17 mouse cellular contexts compared by ENCODE assay signal in genomic region chr4:47912259-47912658, GRCm38 (mm10).
DNase-seq lines count a peak whose midpoint lies in the region; ATAC-seq and TF ChIP-seq lines count a peak whose summit lies in the region.
"Had no signal": no experiment of that assay in that cellular context is flagged by ENCODE, and none has a peak within 500 bp of the region (broad histone marks: within the 10 kb centered on the region; RNA-seq: fewer than 3 reads in every experiment).

No protein-coding gene starts in this region.

- 0 out of 2 replicates have a peak, but pooled peaks have one; percentile 12 for TF ChIP-seq CTCF in cerebellum, adult 2 months (IDR thresholded peaks at IDR 0.05; ENCODE audit: borderline replicate concordance, insufficient read depth, low read depth, low read length)
- peak; percentile 29; the same call in 1 of the 2 replicates for TF ChIP-seq CTCF in kidney, postnatal 0 days (IDR thresholded peaks at IDR 0.05; ENCODE audit: low read depth)
- TF ChIP-seq CTCF in E14TG2a.4 (conservative IDR thresholded peaks at IDR 0.05; ENCODE audit: low read length), result peak; percentile 35

- H3K4me1 ChIP-seq in cerebellum, adult 2 months (ENCODE audit: control insufficient read depth, insufficient read depth, low read length), result no peaks in the 10 kb centered on the region
- H3K4me1 ChIP-seq in kidney, postnatal 0 days (replicated peaks; ENCODE audit: insufficient read depth, low read length), result no peaks in the 10 kb centered on the region
- no peaks in the 10 kb centered on the region for H3K4me1 ChIP-seq in kidney, embryonic 14.5 days (ENCODE audit: control insufficient read depth, insufficient read depth, low read length)
- H3K4me1 ChIP-seq in E14TG2a.4 (replicated peaks; ENCODE audit: low read depth, low read length), result no peaks in the 10 kb centered on the region
- H3K4me1 ChIP-seq: forebrain, embryonic 13.5 days; heart, embryonic 10.5 days; limb, embryonic 15.5 days; midbrain, embryonic 10.5 days had no signal

- H3K4me2 ChIP-seq in kidney, postnatal 0 days (ENCODE audit: low read length), result no peak overlapping the region
- no peak overlapping the region for H3K4me2 ChIP-seq in kidney, embryonic 14.5 days (replicated peaks; ENCODE audit: low read depth, low read length)
- H3K4me2 ChIP-seq: forebrain, embryonic 13.5 days; limb, embryonic 15.5 days had no signal

- H3K4me3 ChIP-seq in cerebellum, adult 2 months (replicated peaks; ENCODE audit: insufficient read depth, low read depth, low read length), result no peak overlapping the region
- no peak overlapping the region for H3K4me3 ChIP-seq in kidney, postnatal 0 days (replicated peaks; ENCODE audit: low read depth, low read length)
- H3K4me3 ChIP-seq in kidney, embryonic 14.5 days (ENCODE audit: low read length), result no peak overlapping the region
- H3K4me3 ChIP-seq in E14TG2a.4 (replicated peaks; ENCODE audit: low read length), result no peak overlapping the region
- H3K4me3 ChIP-seq: forebrain, embryonic 13.5 days; heart, embryonic 10.5 days; limb, embryonic 15.5 days; midbrain, embryonic 10.5 days; myocyte had no signal

- no peak for ATAC-seq in kidney, postnatal 0 days (replicated peaks; ENCODE audit: low FRiP score, low read depth)
- ATAC-seq in kidney, embryonic 14.5 days (ENCODE audit: low FRiP score, low TSS enrichment), result no peak
- ATAC-seq: forebrain, embryonic 13.5 days had no signal

- intact Hi-C loops in gastrocnemius, postnatal 14 days (cut with DNase I; ENCODE audit: low total_unique reads), result no loop called here

- WGBS in cerebellum, adult 2 months, result 87% methylated on average over 1 of the region's 1 CpGs
- WGBS in kidney, postnatal 0 days, result 79% methylated on average over 1 of the region's 1 CpGs
- 95% methylated on average over 1 of the region's 1 CpGs for WGBS in kidney, embryonic 14.5 days

- H3K36me3 ChIP-seq in kidney, postnatal 0 days (ENCODE audit: insufficient read depth, low read length), result no peaks in the 10 kb centered on the region
- no peaks in the 10 kb centered on the region for H3K36me3 ChIP-seq in kidney, embryonic 14.5 days (ENCODE audit: control insufficient read depth, insufficient read depth, low read length)
- H3K36me3 ChIP-seq in E14TG2a.4 (ENCODE audit: insufficient read depth, low read length), result no peaks in the 10 kb centered on the region
- H3K36me3 ChIP-seq: heart, embryonic 10.5 days; limb, embryonic 15.5 days; midbrain, embryonic 10.5 days had no signal

- no peak overlapping the region for H3K9ac ChIP-seq in kidney, postnatal 0 days (ENCODE audit: low read depth, low read length)
- no peak overlapping the region for H3K9ac ChIP-seq in kidney, embryonic 14.5 days (ENCODE audit: low read depth, low read length)
- H3K9ac ChIP-seq: forebrain, embryonic 13.5 days; limb, embryonic 15.5 days had no signal

- DNase-seq in cerebellum, adult 2 months, result no peak
- DNase-seq in cerebellum, postnatal 36 days, result no peak
- peak; percentile 4 for DNase-seq in kidney, postnatal 0 days (ENCODE audit: low spot score)
- peak; percentile 9 for DNase-seq in embryo, embryonic 9.5 days (ENCODE audit: extremely low spot score)
- no peak for DNase-seq in urinary bladder, postnatal 4 days (ENCODE audit: low spot score in 2 of 2)
- no peak for DNase-seq in gastrocnemius, postnatal 14 days
- DNase-seq: adrenal gland, adult 2 months; cerebellum, adult 9-11 months; kidney, adult 18-20 months; lung, postnatal 14 days had no signal

- TF ChIP-seq POLR2A in cerebellum, adult 2 months (IDR thresholded peaks at IDR 0.05; ENCODE audit: borderline replicate concordance, insufficient read depth, low read length), result no peak

- no peaks in the 10 kb centered on the region for H3K9me3 ChIP-seq in kidney, postnatal 0 days (replicated peaks; ENCODE audit: low read length)
- H3K9me3 ChIP-seq in kidney, embryonic 14.5 days (ENCODE audit: control insufficient read depth, low read length), result no peaks in the 10 kb centered on the region
- no peaks in the 10 kb centered on the region for H3K9me3 ChIP-seq in E14TG2a.4 (ENCODE audit: low read length)
- H3K9me3 ChIP-seq: forebrain, embryonic 13.5 days; heart, embryonic 10.5 days; limb, embryonic 15.5 days; midbrain, embryonic 10.5 days had no signal

- H3K27me3 ChIP-seq in cerebellum, adult 2 months (ENCODE audit: control insufficient read depth, insufficient read depth, low read length), result no peaks in the 10 kb centered on the region
- no peaks in the 10 kb centered on the region for H3K27me3 ChIP-seq in kidney, postnatal 0 days (ENCODE audit: insufficient read depth, low read length)
- no peaks in the 10 kb centered on the region for H3K27me3 ChIP-seq in kidney, embryonic 14.5 days (ENCODE audit: control insufficient read depth, insufficient read depth, low read length)
- H3K27me3 ChIP-seq in E14TG2a.4 (ENCODE audit: insufficient read depth, low read length), result no peaks in the 10 kb centered on the region
- H3K27me3 ChIP-seq: forebrain, embryonic 13.5 days; limb, embryonic 15.5 days had no signal

- no peak overlapping the region for H3K27ac ChIP-seq in cerebellum, adult 2 months (ENCODE audit: insufficient read depth, low read length)
- no peak overlapping the region for H3K27ac ChIP-seq in kidney, postnatal 0 days
- no peak overlapping the region for H3K27ac ChIP-seq in kidney, embryonic 14.5 days (ENCODE audit: low read depth, low read length)
- H3K27ac ChIP-seq: forebrain, embryonic 13.5 days; heart, embryonic 10.5 days; limb, embryonic 15.5 days; midbrain, embryonic 10.5 days had no signal

Comparison
In these comparisons a context has a peak if more than half of its experiments do, and no peak if none do; other contexts are left out.
1. DNase-seq: peak in kidney, postnatal 0 days (single experiment) and embryo, embryonic 9.5 days (single experiment); none in cerebellum, adult 2 months (0 of 2), cerebellum, postnatal 36 days (0 of 2), urinary bladder, postnatal 4 days (0 of 2) and gastrocnemius, postnatal 14 days (single experiment).
2. Peak in every context shown above with its lines, with median percentiles within 50 percentile points of each other: CTCF ChIP-seq.